Mouse (Mus musculus) limb, embryonic 14.5 days (tissue): Measurements from ENCODE around the gene Esyt1. TPM values are rescaled to one million over a fixed set of nuclear protein-coding genes. Genes with fewer than 3 reads are reported as not detected.

Source experiments
- ATAC-seq: fragments of 200-750 bp; cut with Nextera tagmentation; 2 replicates; pipeline ENCODE4 v1.8.0; 2017; ENCODE audit warnings: low read depth, moderate number of reproducible peaks, moderate TSS enrichment; ENCODE audit not compliant: low FRiP score
- DNase-seq: peaks from one replicate; pipeline ENCODE4 v3.0.0-alpha.2; 2015; ENCODE audit warnings: low spot score
- H3K27ac ChIP-seq: fragments of 300-500 bp; sonication (generic); replicated peaks from 2 replicates; pipeline ENCODE4 v1.5.1; 2014; ENCODE audit warnings: low read depth, mild to moderate bottlenecking, low read length, moderate library complexity, mixed read lengths
- H3K27me3 ChIP-seq: fragments of 300-500 bp; sonication (generic); 2 replicates; pipeline ENCODE4 v1.6.1; 2014; ENCODE audit warnings: low read length, mixed read lengths; ENCODE audit not compliant: control insufficient read depth, insufficient read depth
- H3K36me3 ChIP-seq: fragments of 300-500 bp; sonication (generic); 2 replicates; pipeline ENCODE4 v1.6.1; 2014; ENCODE audit warnings: mild to moderate bottlenecking, low read length, moderate library complexity, mixed read lengths; ENCODE audit not compliant: control insufficient read depth, insufficient read depth
- H3K4me1 ChIP-seq: fragments of 300-500 bp; sonication (generic); 2 replicates; pipeline ENCODE4 v1.6.1; 2014; ENCODE audit warnings: antibody characterized with exemption, low read length, mixed read lengths; ENCODE audit not compliant: control insufficient read depth, insufficient read depth
- H3K4me2 ChIP-seq: fragments of 300-500 bp; sonication (generic); replicated peaks from 2 replicates; pipeline ENCODE4 v1.6.1; 2014; ENCODE audit warnings: low read depth, mild to moderate bottlenecking, low read length, moderate library complexity; ENCODE audit not compliant: severe bottlenecking
- H3K4me3 ChIP-seq: fragments of 300-500 bp; sonication (generic); replicated peaks from 2 replicates; pipeline ENCODE4 v1.5.1; 2014; ENCODE audit warnings: low read length
- H3K9ac ChIP-seq: fragments of 300-500 bp; sonication (generic); 2 replicates; pipeline ENCODE4 v1.6.1; 2014; ENCODE audit warnings: mild to moderate bottlenecking, low read depth, low read length, moderate library complexity; ENCODE audit not compliant: severe bottlenecking
- H3K9me3 ChIP-seq: fragments of 300-500 bp; sonication (generic); 2 replicates; pipeline ENCODE4 v1.6.1; 2016; ENCODE audit warnings: low read length; ENCODE audit not compliant: control insufficient read depth
- POLR2A ChIP-seq: fragments of 200-500 bp; IDR thresholded peaks from 2 replicates; pipeline ENCODE4 v1.8.0; 2012; ENCODE audit warnings: inconsistent platforms, mild to moderate bottlenecking, moderate library complexity, borderline replicate concordance; ENCODE audit not compliant: insufficient read depth, insufficient read length; ENCODE audit errors: extremely low read depth
- WGBS: fragments of 180-500 bp; shearing (Covaris S2); extraction: QIAGEN DNeasy Blood & Tissue Kit; methylation state at CpG from one replicate; pipeline ENCODE4 v1.1.7; 2014; 5-methylcytosine and 5-hydroxymethylcytosine counted together
- polyA plus RNA-seq, 2 experiments: library from polyadenylated mRNA; depleted of rRNA in 1 of 2; stranded (reverse) in 1 of 2; unstranded in 1 of 2; fragments of >200 nt; fragmentation: Nextera tagmentation in 1 of 2; extraction: Ambion mirVana in 1 of 2; gene quantifications; 2 replicates each; pipeline versions ENCODE4 v1.2.1 to v1.2.3; 2012 to 2014

Esyt1 gene
- polyA plus RNA-seq, 2 experiments: 37.9 to 51.3 TPM

GRCm38 (mm10) chr10:128536266-128536940 lies 10.7 kb upstream of the Esyt1 start:
- H3K4me1 ChIP-seq: 0 out of 2 replicates have a peak, but pooled peaks cover 3% of the 10 kb centered on the region
- 15% methylated on average over 18 of the region's 18 CpGs for WGBS
- peak overlapping the region; percentile 16 for H3K4me3 ChIP-seq
- peak overlapping the region; percentile 31 for H3K4me2 ChIP-seq
- DNase-seq (peak; percentile 90), ATAC-seq (peak; percentile 92)
- H3K27me3 ChIP-seq: no peaks in the 10 kb centered on the region
- H3K9ac ChIP-seq: peak overlapping the region; percentile 13; the same call in 1 of the 2 replicates
- peaks cover 6% of the 10 kb centered on the region; the same call in 1 of the 2 replicates for H3K36me3 ChIP-seq
- H3K9me3 ChIP-seq: no peaks in the 10 kb centered on the region
- H3K27ac ChIP-seq: peak overlapping the region; percentile 71
- TF ChIP-seq POLR2A: no peak

- 0 out of 2 replicates have a peak, but pooled peaks cover 3% of the 10 kb centered on the region for H3K4me1 ChIP-seq
- H3K27ac ChIP-seq: peak overlapping the region; percentile 71
- H3K9me3 ChIP-seq: no peaks in the 10 kb centered on the region
- peak overlapping the region; percentile 13; the same call in 1 of the 2 replicates for H3K9ac ChIP-seq
- no peaks in the 10 kb centered on the region for H3K27me3 ChIP-seq
- peak overlapping the region; percentile 16 for H3K4me3 ChIP-seq
- TF ChIP-seq POLR2A: no peak
- no peaks in the 10 kb centered on the region for H3K36me3 ChIP-seq
- 73% methylated on average over 4 of the region's 4 CpGs for WGBS
- peak; percentile 14; the same call in 1 of the 2 replicates for ATAC-seq
- no peak for DNase-seq
- H3K4me2 ChIP-seq: peak overlapping the region; percentile 31
Observed at GRCm38 (mm10) chr10:128535624-128536265, 10.1 kb upstream of the Esyt1 start.

DNA sequence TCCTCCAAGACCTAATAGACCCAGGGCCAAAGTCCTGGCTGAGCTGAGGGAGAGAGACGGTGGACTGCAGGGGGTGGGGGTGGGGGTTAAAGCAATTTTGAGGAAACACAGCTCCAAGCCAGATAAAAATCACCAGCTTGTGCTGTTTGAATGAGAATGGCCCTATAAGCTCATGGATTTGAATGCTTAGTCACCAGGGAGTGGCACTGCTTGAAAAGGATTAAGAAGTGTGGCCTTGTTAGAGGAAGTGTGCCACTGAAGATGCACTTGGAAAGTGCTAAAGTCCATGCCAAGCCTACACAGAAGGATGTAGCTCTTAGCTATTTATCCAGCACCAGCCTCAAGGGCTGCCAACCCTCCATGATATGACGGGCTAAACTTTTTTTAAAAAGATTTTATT lies 9.5 kb upstream of the Esyt1 start:
- DNase-seq: no peak
- H3K36me3 ChIP-seq: no peaks in the 10 kb centered on the region
- no peak overlapping the region for H3K27ac ChIP-seq
- 0 out of 2 replicates have a peak, but pooled peaks cover 3% of the 10 kb centered on the region for H3K4me1 ChIP-seq
- H3K9me3 ChIP-seq: no peaks in the 10 kb centered on the region
- no peak overlapping the region for H3K4me2 ChIP-seq
- no peak for ATAC-seq
- H3K9ac ChIP-seq: no peak overlapping the region
- TF ChIP-seq POLR2A: no peak
- no peak overlapping the region for H3K4me3 ChIP-seq
- no peaks in the 10 kb centered on the region for H3K27me3 ChIP-seq
- WGBS: 86% methylated on average over 2 of the region's 2 CpGs

DNA sequence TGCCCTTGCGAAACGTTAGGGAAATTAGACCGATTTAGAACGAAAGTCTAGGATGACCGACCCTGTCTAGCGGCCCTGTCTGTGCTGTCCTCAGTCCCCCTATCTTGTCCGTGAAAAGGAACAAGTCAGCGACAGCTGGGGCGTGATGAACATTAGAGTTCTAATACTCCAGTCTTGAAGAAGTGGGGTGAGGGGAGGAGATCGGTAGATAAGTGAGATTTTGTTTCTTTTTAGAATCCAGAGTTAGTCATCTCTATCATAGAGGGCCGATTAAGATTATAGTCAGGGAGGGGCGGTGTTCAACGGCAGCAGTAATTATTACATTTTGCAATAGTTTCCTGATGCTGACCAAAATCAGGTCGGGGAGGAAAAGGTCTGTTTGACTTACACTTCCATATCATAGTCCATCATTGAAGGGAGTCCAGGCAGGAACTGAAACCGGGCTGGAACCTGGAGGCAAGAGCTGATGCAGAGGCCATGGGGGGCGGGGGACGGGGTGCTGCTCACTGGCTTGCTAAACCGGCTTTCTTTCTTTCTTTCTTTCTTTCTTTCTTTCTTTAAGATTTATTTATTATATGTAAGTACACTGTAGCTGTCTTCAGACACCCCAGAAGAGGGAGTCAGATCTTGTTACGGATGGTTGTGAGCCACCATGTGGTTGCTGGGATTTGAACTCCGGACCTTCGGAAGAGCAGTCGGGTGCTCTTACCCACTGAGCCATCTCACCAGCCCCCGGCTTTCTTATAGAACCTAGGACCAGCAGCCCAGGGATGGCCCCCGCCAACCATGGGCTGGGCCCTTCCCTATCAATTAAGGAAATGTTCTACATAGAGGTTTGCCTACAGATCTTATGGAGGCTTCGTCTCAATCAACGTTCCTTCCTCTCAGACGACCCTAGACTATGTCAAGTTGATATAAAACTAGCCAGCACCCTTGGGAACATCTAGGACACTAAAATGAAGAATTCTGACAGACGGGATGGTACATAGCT lies 990 bp upstream of the Esyt1 start:
- peaks cover 5% of the 10 kb centered on the region; the same call in 1 of the 2 replicates for H3K36me3 ChIP-seq
- peak overlapping the region; percentile 52 for H3K9ac ChIP-seq
- TF ChIP-seq POLR2A: no peak
- H3K4me1 ChIP-seq: 0 out of 2 replicates have a peak, but pooled peaks cover 10% of the 10 kb centered on the region
- 30% methylated on average over 28 of the region's 28 CpGs for WGBS
- H3K9me3 ChIP-seq: no peaks in the 10 kb centered on the region
- peak overlapping the region; percentile 69 for H3K4me3 ChIP-seq
- no peak overlapping the region for H3K27ac ChIP-seq
- peak overlapping the region; percentile 96 for H3K4me2 ChIP-seq
- H3K27me3 ChIP-seq: no peaks in the 10 kb centered on the region
- no peak for DNase-seq
- ATAC-seq: no peak
